Mouse (Mus musculus) lung, embryonic 14.5 days (tissue): ENCODE data around the gene 4930474N05Rik. TPM values are rescaled to one million over a fixed set of nuclear protein-coding genes. Genes with fewer than 3 reads are reported as not detected.

Experiments used
- ATAC-seq: fragments of 200-750 bp; cut with Nextera tagmentation; 2 replicates; pipeline ENCODE4 v1.8.0; 2017; ENCODE audit warnings: mild to moderate bottlenecking, moderate TSS enrichment, moderate library complexity; ENCODE audit not compliant: insufficient read depth
- DNase-seq: peaks from one replicate; pipeline ENCODE4 v3.0.0-alpha.2; 2015
- H3K27ac ChIP-seq: fragments of 300-500 bp; sonication (generic); 2 replicates; pipeline ENCODE4 v1.5.1; 2014; ENCODE audit warnings: low read depth, mild to moderate bottlenecking, moderate library complexity
- H3K27me3 ChIP-seq: fragments of 300-500 bp; sonication (generic); 2 replicates; pipeline ENCODE4 v1.6.1; 2014; ENCODE audit warnings: low read length, control low read depth; ENCODE audit not compliant: insufficient read depth
- H3K36me3 ChIP-seq: fragments of 300-500 bp; sonication (generic); 2 replicates; pipeline ENCODE4 v1.6.1; 2014; ENCODE audit warnings: control low read depth; ENCODE audit not compliant: insufficient read depth
- H3K4me1 ChIP-seq: fragments of 300-500 bp; sonication (generic); 2 replicates; pipeline ENCODE4 v1.6.1; 2014; ENCODE audit warnings: antibody characterized with exemption, control low read depth; ENCODE audit not compliant: insufficient read depth
- H3K4me2 ChIP-seq: fragments of 300-500 bp; sonication (generic); 2 replicates; pipeline ENCODE4 v1.6.1; 2014; ENCODE audit warnings: mild to moderate bottlenecking
- H3K4me3 ChIP-seq: fragments of 300-500 bp; sonication (generic); 2 replicates; pipeline ENCODE4 v1.5.1; 2014; ENCODE audit warnings: low read depth, low read length
- H3K9ac ChIP-seq: fragments of 300-500 bp; sonication (generic); 2 replicates; pipeline ENCODE4 v1.6.1; 2014
- H3K9me3 ChIP-seq: fragments of 300-500 bp; sonication (generic); 2 replicates; pipeline ENCODE4 v1.6.1; 2016; ENCODE audit warnings: low read depth, low read length, control low read depth
- CTCF ChIP-seq: IDR thresholded peaks from 2 replicates; pipeline ENCODE4 v1.5.1; 2016; ENCODE audit warnings: antibody characterized with exemption, low read depth
- WGBS: fragments of 180-500 bp; shearing (Covaris S2); extraction: QIAGEN DNeasy Blood & Tissue Kit; methylation state at CpG from one replicate; pipeline ENCODE4 v1.1.7; 2014; 5-methylcytosine and 5-hydroxymethylcytosine counted together
- polyA plus RNA-seq: library from polyadenylated mRNA; unstranded; fragments of >200 nt; fragmentation: Nextera tagmentation; extraction: Ambion mirVana; gene quantifications from 2 replicates; pipeline ENCODE4 v1.2.1, GENCODE M21; 2014

The 4930474N05Rik gene
- polyA plus RNA-seq, 1 experiment from 2014 or later, result not detected

- Histone ChIP-seq H3K27me3 (no peaks in the 10 kb centered on the region), H3K9ac (no peak overlapping the region), H3K36me3 (no peaks in the 10 kb centered on the region), H3K9me3 (no peaks in the 10 kb centered on the region), H3K27ac (no peak overlapping the region), H3K4me1 (no peaks in the 10 kb centered on the region), H3K4me3 (no peak overlapping the region), H3K4me2 (no peak overlapping the region)
- ATAC-seq (no peak), DNase-seq (no peak)
- no peak for TF ChIP-seq CTCF
- WGBS, result 61% methylated on average over 2 of the region's 2 CpGs
These were observed 29.1 kb downstream of the 4930474N05Rik start for GRCm38 (mm10) chr14:36123775-36124335.

DNA sequence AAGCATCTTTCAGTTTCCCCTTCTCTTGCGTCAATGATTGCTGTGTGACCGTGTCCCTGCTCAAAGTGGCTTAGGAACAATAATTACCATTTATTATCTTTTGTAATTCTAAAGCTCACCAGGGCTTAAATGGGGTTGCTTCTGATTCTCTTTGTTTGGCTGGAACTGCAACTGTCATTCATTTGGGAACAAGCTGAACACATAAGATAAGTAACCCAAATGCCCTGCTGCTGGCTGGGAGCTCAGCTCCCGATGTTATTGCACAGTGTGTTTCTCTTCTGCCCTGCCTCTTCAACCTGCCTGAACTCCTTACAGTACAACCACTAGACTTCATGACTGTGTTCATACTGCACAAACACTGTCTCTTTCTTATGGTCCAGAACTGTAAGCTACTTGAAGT, 41.0 kb downstream of the 4930474N05Rik start:
- DNase-seq, result no peak
- H3K4me2 ChIP-seq, result no peak overlapping the region
- 68% methylated on average over 3 of the region's 3 CpGs for WGBS
- ATAC-seq, result no peak
- H3K27me3 ChIP-seq, result no peaks in the 10 kb centered on the region
- H3K27ac ChIP-seq, result no peak overlapping the region
- no peaks in the 10 kb centered on the region for H3K4me1 ChIP-seq
- H3K4me3 ChIP-seq, result no peak overlapping the region
- no peaks in the 10 kb centered on the region for H3K9me3 ChIP-seq
- no peak for TF ChIP-seq CTCF
- no peaks in the 10 kb centered on the region for H3K36me3 ChIP-seq
- no peak overlapping the region for H3K9ac ChIP-seq

GRCm38 (mm10) chr14:36137696-36138095, 43.0 kb downstream of the 4930474N05Rik start:
- DNase-seq (no peak), ATAC-seq (no peak)
- Histone ChIP-seq H3K9me3 (no peaks in the 10 kb centered on the region), H3K36me3 (no peaks in the 10 kb centered on the region), H3K4me2 (no peak overlapping the region), H3K27ac (no peak overlapping the region), H3K27me3 (no peaks in the 10 kb centered on the region), H3K9ac (no peak overlapping the region), H3K4me1 (no peaks in the 10 kb centered on the region), H3K4me3 (no peak overlapping the region)
- no peak for TF ChIP-seq CTCF
- 86% methylated on average over 4 of the region's 4 CpGs for WGBS

GRCm38 (mm10) chr14:36145261-36145660, 50.5 kb downstream of the 4930474N05Rik start:
- Histone ChIP-seq H3K27ac (no peak overlapping the region), H3K27me3 (no peaks in the 10 kb centered on the region), H3K4me1 (no peaks in the 10 kb centered on the region), H3K36me3 (no peaks in the 10 kb centered on the region), H3K9me3 (no peaks in the 10 kb centered on the region), H3K4me2 (no peak overlapping the region), H3K4me3 (no peak overlapping the region), H3K9ac (no peak overlapping the region)
- no peak for DNase-seq
- TF ChIP-seq CTCF, result no peak
- ATAC-seq, result no peak
